Mouse (Mus musculus): ENCODE measurements around the gene Krt6b. TPM values are rescaled to one million over a fixed set of nuclear protein-coding genes. Genes with fewer than 3 reads are reported as not detected.
"Not testable (repeated sequence)": the region's sequence is repeated elsewhere in the genome, so short reads cannot be mapped to it uniquely, and the experiment has no call there.

Krt6b gene
- polyA plus RNA-seq, 1 experiment from 2014 or later: 14.7 TPM

DNA sequence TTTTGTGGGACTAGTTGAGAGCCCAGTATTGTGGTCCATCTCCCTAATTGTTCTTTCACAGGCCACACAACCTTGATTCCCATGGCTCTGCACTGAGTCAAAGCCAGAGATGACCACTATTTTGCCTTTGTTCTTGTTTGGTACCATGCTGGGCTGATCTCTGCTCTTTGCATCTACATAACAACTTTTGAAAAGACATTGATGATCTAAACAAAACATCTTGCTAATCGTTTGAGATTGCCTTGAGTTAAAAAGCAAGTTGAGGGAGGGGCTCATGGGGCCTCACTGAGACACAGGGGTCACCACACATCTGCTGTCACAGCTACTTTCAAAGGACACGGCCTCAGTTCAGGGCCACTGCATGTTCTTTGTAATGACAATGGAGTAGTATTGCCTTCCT is 22.3 kb upstream of the Krt6b start:
- WGBS: 38% methylated on average over 2 of the region's 2 CpGs
- H3K4me3 ChIP-seq (replicated peaks; ENCODE audit: low read length): no peak overlapping the region
- H3K4me1 ChIP-seq (ENCODE audit: control insufficient read depth, insufficient read depth, low read length): no peaks in the 10 kb centered on the region

DNA sequence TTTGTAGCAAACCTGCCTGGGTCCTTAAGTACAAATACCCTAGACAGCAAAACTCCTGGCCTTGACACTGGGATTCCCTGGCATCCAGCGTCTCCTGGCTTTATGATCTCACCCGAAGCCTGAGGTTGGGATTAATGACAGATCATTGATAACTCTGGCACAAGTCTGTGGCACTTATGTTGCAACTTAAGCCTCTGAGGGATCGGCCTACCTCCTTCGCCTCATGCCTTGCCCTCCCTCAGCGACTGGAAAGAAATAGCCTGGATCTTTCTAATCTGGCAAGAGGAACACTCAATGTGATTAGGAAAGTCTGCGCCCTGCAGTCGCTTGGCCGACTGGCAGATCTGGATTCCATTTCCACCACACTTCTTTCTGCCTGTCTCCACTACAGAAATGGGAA is 19.8 kb upstream of the Krt6b start:
- no peak overlapping the region for H3K27ac ChIP-seq (ENCODE audit: low read length)
- H3K9me3 ChIP-seq (replicated peaks; ENCODE audit: control insufficient read depth, low read length): no peaks in the 10 kb centered on the region
- no peak overlapping the region for H3K4me2 ChIP-seq (ENCODE audit: low read depth, low read length)
- H3K27me3 ChIP-seq (ENCODE audit: control insufficient read depth, insufficient read depth, low read length): no peaks in the 10 kb centered on the region
- no peak overlapping the region for H3K9ac ChIP-seq (ENCODE audit: low read length)
- WGBS: 82% methylated on average over 8 of the region's 8 CpGs
- ATAC-seq (ENCODE audit: insufficient read depth, low FRiP score): no peak
- H3K4me1 ChIP-seq (ENCODE audit: control insufficient read depth, insufficient read depth, low read length): no peaks in the 10 kb centered on the region
- no peak overlapping the region for H3K4me3 ChIP-seq (replicated peaks; ENCODE audit: low read length)
- no peaks in the 10 kb centered on the region for H3K36me3 ChIP-seq (ENCODE audit: control insufficient read depth, insufficient read depth, low read length)

More for the DNA sequence above, 22.3 kb upstream of the Krt6b start:
- Histone ChIP-seq H3K36me3 (ENCODE audit: control insufficient read depth, insufficient read depth, low read length) (no peaks in the 10 kb centered on the region), H3K27me3 (ENCODE audit: control insufficient read depth, insufficient read depth, low read length) (no peaks in the 10 kb centered on the region), H3K4me2 (ENCODE audit: low read depth, low read length) (no peak overlapping the region), H3K9ac (ENCODE audit: low read length) (no peak overlapping the region), H3K27ac (ENCODE audit: low read length) (no peak overlapping the region), H3K9me3 (replicated peaks; ENCODE audit: control insufficient read depth, low read length) (no peaks in the 10 kb centered on the region)
- no peak for ATAC-seq (ENCODE audit: insufficient read depth, low FRiP score)

DNA sequence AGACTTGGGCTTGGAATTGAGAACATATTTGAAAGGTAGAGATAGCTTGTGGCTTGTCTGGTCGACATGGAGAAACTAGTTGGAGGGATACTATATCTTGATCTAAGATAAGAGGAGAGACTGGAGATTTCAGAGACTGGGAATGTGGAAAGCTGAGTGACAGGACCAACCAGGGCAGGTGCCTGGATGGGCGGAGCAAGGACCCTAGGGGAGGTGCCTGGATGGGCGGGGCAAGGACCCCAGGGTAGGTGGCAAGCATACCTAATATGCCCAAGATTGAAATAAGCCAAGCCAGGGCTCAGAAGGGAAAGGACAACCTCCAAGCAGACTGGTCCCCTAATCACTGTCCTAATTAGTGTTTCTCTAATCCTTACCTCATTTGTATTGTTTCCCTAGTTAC is 19.1 kb upstream of the Krt6b start:
- Histone ChIP-seq H3K4me1 (ENCODE audit: control insufficient read depth, insufficient read depth, low read length) (no peaks in the 10 kb centered on the region), H3K4me3 (replicated peaks; ENCODE audit: low read length) (no peak overlapping the region), H3K4me2 (ENCODE audit: low read depth, low read length) (no peak overlapping the region), H3K27me3 (ENCODE audit: control insufficient read depth, insufficient read depth, low read length) (no peaks in the 10 kb centered on the region), H3K36me3 (ENCODE audit: control insufficient read depth, insufficient read depth, low read length) (no peaks in the 10 kb centered on the region), H3K27ac (ENCODE audit: low read length) (no peak overlapping the region), H3K9me3 (replicated peaks; ENCODE audit: control insufficient read depth, low read length) (no peaks in the 10 kb centered on the region), H3K9ac (ENCODE audit: low read length) (no peak overlapping the region)
- ATAC-seq (ENCODE audit: insufficient read depth, low FRiP score): no peak
- WGBS: 46% methylated on average over 3 of the region's 3 CpGs

DNA sequence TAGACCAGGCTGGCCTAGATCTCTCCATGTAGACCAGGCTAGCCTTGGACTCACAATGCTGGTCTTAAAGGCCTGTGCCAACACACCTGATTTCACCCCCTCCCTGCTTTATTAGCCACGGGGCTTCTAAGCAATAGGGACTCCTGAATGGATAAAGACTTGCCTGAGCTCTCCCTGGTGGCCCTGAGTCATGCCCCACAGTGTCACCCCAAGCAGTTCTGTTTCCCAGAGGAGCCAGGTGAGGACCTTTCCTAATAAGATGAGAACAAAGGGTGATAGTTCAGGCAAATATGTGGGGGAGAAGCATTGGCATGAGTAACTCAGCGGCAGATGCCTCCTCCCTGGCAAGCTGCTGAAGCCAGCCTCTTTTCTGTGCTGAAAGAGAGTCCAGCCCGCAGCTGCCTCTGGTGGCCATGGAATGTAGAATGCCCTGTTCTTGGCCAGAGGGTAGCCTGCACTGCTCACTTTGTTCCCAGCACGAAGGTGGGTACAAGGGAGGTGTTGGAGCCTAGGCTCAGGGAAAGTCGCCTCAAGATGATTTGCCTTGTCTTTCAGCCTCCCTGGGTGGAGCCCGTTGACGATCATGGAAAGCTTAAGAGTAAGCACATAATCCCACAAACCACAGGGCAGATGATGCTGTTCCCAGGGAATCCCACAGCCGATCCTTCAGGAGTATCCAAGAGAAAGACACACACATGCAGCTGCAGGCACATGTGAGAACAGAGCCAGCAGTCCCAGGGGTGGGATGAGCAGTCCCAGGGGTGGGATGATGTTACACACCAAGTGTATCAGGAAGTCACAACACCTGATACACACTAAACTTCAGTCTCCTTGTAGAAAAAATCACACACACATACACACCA is 17.5 kb upstream of the Krt6b start:
- H3K27me3 ChIP-seq (ENCODE audit: control insufficient read depth, insufficient read depth, low read length): no peaks in the 10 kb centered on the region
- ATAC-seq (ENCODE audit: insufficient read depth, low FRiP score): no peak
- H3K4me2 ChIP-seq (ENCODE audit: low read depth, low read length): no peak overlapping the region
- no peak overlapping the region for H3K9ac ChIP-seq (ENCODE audit: low read length)
- H3K27ac ChIP-seq (ENCODE audit: low read length): no peak overlapping the region
- no peaks in the 10 kb centered on the region for H3K9me3 ChIP-seq (replicated peaks; ENCODE audit: control insufficient read depth, low read length)
- WGBS: 64% methylated on average over 8 of the region's 8 CpGs
- no peak overlapping the region for H3K4me3 ChIP-seq (replicated peaks; ENCODE audit: low read length)
- no peaks in the 10 kb centered on the region for H3K36me3 ChIP-seq (ENCODE audit: control insufficient read depth, insufficient read depth, low read length)
- H3K4me1 ChIP-seq (ENCODE audit: control insufficient read depth, insufficient read depth, low read length): no peaks in the 10 kb centered on the region

DNA sequence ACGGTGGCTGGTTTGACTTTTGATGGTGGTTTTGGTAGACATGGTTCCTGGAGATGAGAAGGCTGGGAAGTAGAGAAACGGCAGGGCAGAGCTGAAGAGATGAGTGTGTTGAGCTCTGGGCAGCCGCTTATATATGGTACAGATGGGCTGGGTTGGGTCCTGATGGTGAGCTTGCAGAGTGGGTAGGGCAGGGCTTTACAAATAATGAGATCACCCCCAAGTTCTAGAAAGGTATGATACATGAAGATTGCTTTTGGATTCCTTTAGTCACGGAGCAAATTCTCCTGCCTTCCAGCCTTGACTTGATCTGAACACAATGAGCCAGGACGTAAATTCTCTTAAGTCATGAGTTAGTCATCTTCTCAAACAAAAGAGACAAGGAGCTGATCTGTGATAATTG is 14.1 kb upstream of the Krt6b start, which contains the start of gene Krt6a:
Krt6a (minus strand) TSS at position 101 of the 400 bp plus-strand sequence.
- Histone ChIP-seq H3K4me1 (ENCODE audit: control insufficient read depth, insufficient read depth, low read length) (no peaks in the 10 kb centered on the region), H3K4me3 (replicated peaks; ENCODE audit: low read length) (no peak within 1 kb of the TSS), H3K27ac (ENCODE audit: low read length) (no peak within 1 kb of the TSS; the same call in 1 of the 2 replicates), H3K4me2 (ENCODE audit: low read depth, low read length) (no peak within 1 kb of the TSS), H3K9ac (ENCODE audit: low read length) (no peak within 1 kb of the TSS), H3K27me3 (ENCODE audit: control insufficient read depth, insufficient read depth, low read length) (no peaks in the 10 kb centered on the region), H3K9me3 (replicated peaks; ENCODE audit: control insufficient read depth, low read length) (no peaks in the 10 kb centered on the region), H3K36me3 (ENCODE audit: control insufficient read depth, insufficient read depth, low read length) (no peaks in the 10 kb centered on the region)
- 67% methylated on average over 5 of the region's 5 CpGs for WGBS
- no peak; the same call in 1 of the 2 replicates for ATAC-seq (ENCODE audit: insufficient read depth, low FRiP score)

DNA sequence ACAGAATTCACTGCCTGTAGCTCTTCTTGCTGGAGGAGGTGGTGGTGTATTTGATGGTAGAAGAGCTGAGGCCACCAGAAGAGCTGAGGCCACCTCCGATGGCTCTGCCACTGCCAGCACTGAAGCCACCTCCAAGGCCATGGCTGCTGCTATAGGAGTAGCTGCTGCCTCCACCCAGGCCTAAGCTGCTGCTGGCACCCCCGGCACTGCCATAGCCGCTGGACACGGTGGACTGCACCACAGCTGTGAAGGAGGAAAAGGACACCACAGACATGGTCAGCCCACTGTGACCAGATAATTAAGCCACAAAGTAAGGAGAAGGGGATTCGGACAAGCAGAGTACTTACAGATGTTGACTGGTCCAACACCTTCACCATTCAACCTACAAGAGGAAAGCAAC is 10.4 kb upstream of the Krt6b start:
- not testable (repeated sequence) for H3K27ac ChIP-seq (ENCODE audit: low read length); H3K27me3 ChIP-seq (ENCODE audit: control insufficient read depth, insufficient read depth, low read length); H3K9ac ChIP-seq (ENCODE audit: low read length); H3K4me2 ChIP-seq (ENCODE audit: low read depth, low read length); ATAC-seq (ENCODE audit: insufficient read depth, low FRiP score); H3K4me1 ChIP-seq (ENCODE audit: control insufficient read depth, insufficient read depth, low read length); H3K4me3 ChIP-seq (replicated peaks; ENCODE audit: low read length); H3K9me3 ChIP-seq (replicated peaks; ENCODE audit: control insufficient read depth, low read length); H3K36me3 ChIP-seq (ENCODE audit: control insufficient read depth, insufficient read depth, low read length)
- WGBS: 96% methylated on average over 5 of the region's 5 CpGs

DNA sequence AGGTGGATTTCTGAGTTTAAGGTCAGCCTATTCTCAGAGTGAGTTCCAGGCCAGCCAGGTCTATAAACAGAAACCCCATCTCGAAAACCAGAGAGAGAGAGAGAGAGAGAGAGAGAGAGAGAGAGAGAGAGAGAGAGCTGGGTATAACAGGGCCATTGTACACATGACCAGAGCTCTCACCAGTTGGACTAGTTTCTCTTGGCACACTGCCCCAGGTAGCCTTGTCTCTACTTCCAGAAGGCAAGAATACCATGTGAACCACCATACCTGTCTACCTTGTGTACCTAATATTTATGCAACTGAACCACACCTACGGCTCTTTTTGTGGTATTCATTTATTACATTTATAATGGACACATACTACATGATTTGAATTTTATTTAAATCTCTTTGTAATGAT is 8.1 kb upstream of the Krt6b start:
- no peaks in the 10 kb centered on the region for H3K27me3 ChIP-seq (ENCODE audit: control insufficient read depth, insufficient read depth, low read length)
- no peak for ATAC-seq (ENCODE audit: insufficient read depth, low FRiP score)
- H3K9me3 ChIP-seq (replicated peaks; ENCODE audit: control insufficient read depth, low read length): no peaks in the 10 kb centered on the region
- H3K27ac ChIP-seq (ENCODE audit: low read length): no peak overlapping the region
- no peak overlapping the region for H3K4me2 ChIP-seq (ENCODE audit: low read depth, low read length)
- no peaks in the 10 kb centered on the region for H3K36me3 ChIP-seq (ENCODE audit: control insufficient read depth, insufficient read depth, low read length)
- 61% methylated on average over 2 of the region's 2 CpGs for WGBS
- H3K4me3 ChIP-seq (replicated peaks; ENCODE audit: low read length): no peak overlapping the region
- no peaks in the 10 kb centered on the region for H3K4me1 ChIP-seq (ENCODE audit: control insufficient read depth, insufficient read depth, low read length)
- H3K9ac ChIP-seq (ENCODE audit: low read length): no peak overlapping the region

DNA sequence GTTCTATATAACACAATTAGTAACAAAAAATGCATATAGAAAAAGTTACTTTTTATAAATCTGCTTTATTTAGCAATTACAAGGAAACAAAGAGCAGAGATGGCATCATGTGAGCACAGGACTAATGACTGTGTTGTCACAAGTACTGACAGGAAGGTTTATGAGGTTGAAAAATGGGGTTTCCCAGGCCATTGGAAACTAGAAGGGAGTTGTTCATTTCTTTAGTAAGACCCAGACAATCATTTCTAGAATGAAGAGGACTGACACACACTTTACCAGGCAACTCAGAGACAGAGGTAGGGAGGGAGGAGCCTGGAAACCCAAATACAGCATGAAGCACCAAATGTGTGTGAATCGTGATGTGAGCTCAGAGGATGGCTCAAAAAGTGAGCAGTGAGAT is 4.1 kb downstream of the Krt6b start:
- no peaks in the 10 kb centered on the region for H3K36me3 ChIP-seq (ENCODE audit: control insufficient read depth, insufficient read depth, low read length)
- H3K9me3 ChIP-seq (replicated peaks; ENCODE audit: control insufficient read depth, low read length): no peaks in the 10 kb centered on the region
- WGBS: 88% methylated on average over 1 of the region's 1 CpGs
- H3K9ac ChIP-seq (ENCODE audit: low read length): no peak overlapping the region
- ATAC-seq (ENCODE audit: insufficient read depth, low FRiP score): no peak
- H3K4me1 ChIP-seq (ENCODE audit: control insufficient read depth, insufficient read depth, low read length): no peaks in the 10 kb centered on the region
- no peak overlapping the region for H3K4me3 ChIP-seq (replicated peaks; ENCODE audit: low read length)
- no peak overlapping the region for H3K27ac ChIP-seq (ENCODE audit: low read length)
- H3K4me2 ChIP-seq (ENCODE audit: low read depth, low read length): no peak overlapping the region
- H3K27me3 ChIP-seq (ENCODE audit: control insufficient read depth, insufficient read depth, low read length): no peaks in the 10 kb centered on the region

DNA sequence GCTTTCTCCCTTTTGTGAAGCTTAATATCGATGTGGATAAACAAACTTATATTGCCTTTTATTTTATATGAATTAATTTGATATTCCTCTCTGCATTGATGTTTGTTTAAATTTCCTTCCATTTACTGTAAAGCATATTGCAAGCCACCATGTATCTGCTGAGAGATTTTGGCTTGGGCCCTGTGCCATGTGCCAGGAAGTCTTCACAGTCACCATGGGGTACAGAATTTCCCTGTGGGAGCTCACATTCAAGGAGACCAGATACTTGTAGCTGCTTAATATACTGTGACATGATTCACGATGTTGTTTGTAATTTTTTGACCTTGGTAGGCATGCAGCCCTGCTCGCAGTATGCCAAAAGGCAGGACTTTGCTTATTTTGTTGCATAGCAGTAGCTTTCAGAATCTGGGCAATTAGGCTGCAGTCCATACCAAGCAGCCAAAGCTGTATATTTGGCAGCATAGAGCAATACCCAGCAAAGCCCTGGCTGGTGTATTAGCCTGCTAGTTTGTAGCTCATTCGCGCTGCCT is 27.3 kb downstream of the Krt6b start:
- Histone ChIP-seq H3K9me3 (replicated peaks; ENCODE audit: control insufficient read depth, low read length) (no peaks in the 10 kb centered on the region), H3K4me3 (replicated peaks; ENCODE audit: low read length) (no peak overlapping the region), H3K27ac (ENCODE audit: low read length) (no peak overlapping the region), H3K4me2 (ENCODE audit: low read depth, low read length) (no peak overlapping the region), H3K36me3 (ENCODE audit: control insufficient read depth, insufficient read depth, low read length) (no peaks in the 10 kb centered on the region), H3K27me3 (ENCODE audit: control insufficient read depth, insufficient read depth, low read length) (no peaks in the 10 kb centered on the region), H3K4me1 (ENCODE audit: control insufficient read depth, insufficient read depth, low read length) (no peaks in the 10 kb centered on the region), H3K9ac (ENCODE audit: low read length) (no peak overlapping the region)
- ATAC-seq (ENCODE audit: insufficient read depth, low FRiP score): no peak
- WGBS: 83% methylated on average over 5 of the region's 5 CpGs

All from stomach, embryonic 16.5 days (tissue).